Mouse (Mus musculus) embryonic fibroblast, embryonic 13.5 days (primary cell): ENCODE data around the gene Rreb1. TPM values are rescaled to one million over a fixed set of nuclear protein-coding genes. Genes with fewer than 3 reads are reported as not detected.

Experiments used
- H3K27ac ChIP-seq: 2 replicates; pipeline ENCODE4 v1.5.1; 2012; ENCODE audit warnings: low read length, control low read depth, inconsistent platforms; ENCODE audit not compliant: insufficient read depth
- H3K4me1 ChIP-seq: 2 replicates; pipeline ENCODE4 v1.6.1; 2011; ENCODE audit warnings: low read length; ENCODE audit not compliant: control insufficient read depth, insufficient read depth
- H3K4me3 ChIP-seq: 2 replicates; pipeline ENCODE4 v1.5.1; 2011; ENCODE audit warnings: mild to moderate bottlenecking, control low read depth, low read length; ENCODE audit not compliant: insufficient read depth
- CTCF ChIP-seq: IDR thresholded peaks from 2 replicates; pipeline ENCODE4 v1.5.1; 2011; ENCODE audit warnings: mild to moderate bottlenecking, control low read depth, low read length, moderate library complexity, borderline replicate concordance; ENCODE audit not compliant: insufficient read depth
- POLR2A ChIP-seq: IDR thresholded peaks from 2 replicates; pipeline ENCODE4 v1.6.1; 2011; ENCODE audit warnings: low read depth, mild to moderate bottlenecking, control low read depth, low read length, moderate library complexity
- polyA plus RNA-seq: library from polyadenylated mRNA; stranded (reverse); fragments of >200 nt; gene quantifications from 2 replicates; pipeline ENCODE4 v1.2.4, GENCODE M21; 2011; ENCODE audit warnings: low read depth; ENCODE audit not compliant: missing spikeins, insufficient read length

Rreb1 gene
- polyA plus RNA-seq, 1 experiment = 14.1 TPM

- Histone ChIP-seq H3K27ac (peak within 1 kb of the TSS; percentile 77), H3K4me3 (peak within 1 kb of the TSS; percentile 90), H3K4me1 (no peaks in the 10 kb centered on the region)
- TF ChIP-seq POLR2A (peak; percentile 92), CTCF (no peak)
These were observed 215.7 kb downstream of the Rreb1 start, which contains the start of gene Ssr1 for GRCm38 (mm10) chr13:37993704-37994404. Gene Ssr1 (minus strand): TSS chr13:37994217.

GRCm38 (mm10) chr13:37994405-37994749 is 216.2 kb downstream of the Rreb1 start:
- H3K27ac ChIP-seq = 0 out of 2 replicates have a peak overlapping the region, but pooled peaks have one; percentile 23
- no peak for TF ChIP-seq CTCF
- TF ChIP-seq POLR2A = no peak
- peak overlapping the region; percentile 12; the same call in 1 of the 2 replicates for H3K4me3 ChIP-seq
- H3K4me1 ChIP-seq = no peaks in the 10 kb centered on the region

- no peak for TF ChIP-seq POLR2A
- Histone ChIP-seq H3K27ac (no peak overlapping the region), H3K4me3 (no peak overlapping the region), H3K4me1 (no peaks in the 10 kb centered on the region)
These were observed 221.5 kb downstream of the Rreb1 start for GRCm38 (mm10) chr13:37999713-38000112.

Other genes with a start within 250 kb of the Rreb1 start
- 280 and 311 TPM in 2 replicates for gene Ssr1, start 215.8 kb downstream of the Rreb1 start, polyA plus RNA-seq